Mouse (Mus musculus) spleen, adult 2 months (tissue): ENCODE measurements around the gene Foxo3.

Experiments used
- CTCF ChIP-seq: fragments of 200-500 bp; IDR thresholded peaks from 2 replicates; pipeline ENCODE4 v1.5.1; 2011; ENCODE audit warnings: mild to moderate bottlenecking, inconsistent platforms; ENCODE audit not compliant: insufficient read depth, insufficient read length, insufficient replicate concordance; ENCODE audit errors: extremely low read depth
- POLR2A ChIP-seq: fragments of 200-500 bp; IDR thresholded peaks from 2 replicates; pipeline ENCODE4 v1.6.1; 2011; ENCODE audit warnings: low read depth, low read length, inconsistent platforms

DNA sequence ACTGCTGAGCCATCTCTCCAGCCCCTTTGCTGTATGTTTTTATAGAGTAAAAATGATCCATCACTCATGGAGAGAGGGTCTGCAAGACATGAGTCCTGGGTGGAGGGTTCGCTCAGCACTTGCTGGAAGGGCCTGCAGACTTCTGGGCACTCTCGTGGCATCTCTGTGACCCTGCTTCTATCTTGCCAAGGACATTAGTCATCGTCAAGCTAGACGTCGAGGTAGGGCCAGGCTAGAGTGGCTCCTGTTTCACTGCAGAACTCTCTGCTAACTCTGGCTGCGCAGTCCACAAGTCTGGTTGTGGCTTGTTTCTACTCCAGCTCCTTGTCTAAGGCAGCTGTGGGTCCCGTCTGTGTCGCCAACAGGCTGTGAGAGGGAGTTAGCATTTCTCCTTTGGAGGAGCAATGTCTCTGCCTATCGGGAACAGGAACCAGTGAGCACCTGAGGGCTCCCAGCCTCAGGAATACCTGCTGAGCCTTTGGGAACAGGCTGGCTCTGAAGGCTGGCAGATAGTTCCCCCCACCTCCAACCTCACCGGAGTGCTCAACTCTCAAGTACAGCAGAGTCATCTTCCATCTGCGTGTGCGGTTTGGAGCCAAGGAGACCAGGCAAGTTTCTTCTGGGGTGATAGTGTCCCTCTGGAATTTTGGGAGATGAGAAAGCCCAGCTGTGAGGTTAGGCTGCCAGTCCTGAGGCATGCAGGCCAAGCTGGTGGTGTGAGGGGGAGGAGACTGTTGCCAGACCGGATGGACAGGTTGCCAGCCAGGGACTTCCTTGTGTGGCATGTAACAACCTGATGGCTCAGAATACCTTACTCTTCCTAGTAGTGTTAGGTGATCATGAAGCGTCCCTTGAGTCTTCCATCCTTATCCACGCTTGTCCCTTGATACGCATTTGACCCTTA, 98.5 kb downstream of the Foxo3 start:
- TF ChIP-seq CTCF (no peak), POLR2A (no peak)
